In the genomic region with DNA sequence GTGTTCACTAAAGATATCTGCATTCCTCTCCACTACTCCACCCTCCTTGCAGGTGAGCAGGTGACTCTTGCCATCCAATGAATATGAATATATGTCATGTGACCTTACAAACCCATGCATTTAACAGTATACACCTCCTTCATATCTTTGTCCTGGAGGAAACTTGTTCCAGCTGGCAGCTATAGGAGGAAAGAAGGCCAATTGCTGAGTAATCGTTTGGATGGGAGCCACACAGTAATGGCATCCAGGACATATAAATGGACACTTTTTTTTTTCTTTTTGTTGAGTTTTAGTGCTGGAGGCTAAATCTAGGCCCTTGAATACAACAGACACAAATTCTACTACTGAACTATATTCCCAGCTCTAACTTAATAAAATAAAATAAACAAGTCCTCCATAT, we compare ENCODE assay signal across 23 mouse cellular contexts.
A peak's percentile ranks its signal among the peaks of the same experiment; 100 is the strongest.
DNase-seq lines count a peak whose midpoint lies in the region; ATAC-seq and TF ChIP-seq lines count a peak whose summit lies in the region.
"Had no signal": no experiment of that assay in that cellular context is flagged by ENCODE, and none has a peak within 500 bp of the region (broad histone marks: within the 10 kb centered on the region; RNA-seq: fewer than 3 reads in every experiment).

No protein-coding gene starts in this region.

- no peaks in the 10 kb centered on the region for H3K36me3 ChIP-seq in liver, postnatal 0 days (replicated peaks; ENCODE audit: insufficient read depth, low read length)
- H3K36me3 ChIP-seq: embryonic facial prominence, embryonic 13.5 days; embryonic facial prominence, embryonic 15.5 days; forebrain, embryonic 10.5 days; forebrain, embryonic 12.5 days had no signal

- H3K9me3 ChIP-seq in liver, postnatal 0 days (ENCODE audit: low read length) = no peaks in the 10 kb centered on the region
- H3K9me3 ChIP-seq: embryonic facial prominence, embryonic 13.5 days; embryonic facial prominence, embryonic 15.5 days; forebrain, embryonic 10.5 days; forebrain, embryonic 12.5 days had no signal

- no peak for TF ChIP-seq CTCF in brain, embryonic 14.5 days (IDR thresholded peaks at IDR 0.05; ENCODE audit: borderline replicate concordance, extremely low read depth, insufficient read depth, insufficient read length)
- TF ChIP-seq CTCF in liver, postnatal 0 days (IDR thresholded peaks at IDR 0.05; ENCODE audit: low read depth) = no peak

- WGBS in large intestine, adult 2 months = 32% methylated on average over 1 of the region's 1 CpGs
- 74% methylated on average over 1 of the region's 1 CpGs for WGBS in liver, postnatal 0 days (ENCODE audit: insufficient replicate concordance)

- no peak for ATAC-seq in liver, postnatal 0 days
- ATAC-seq: forebrain, embryonic 14.5 days; forebrain, embryonic 16.5 days had no signal

- TF ChIP-seq EP300 in liver, postnatal 0 days (IDR thresholded peaks at IDR 0.05; ENCODE audit: low read depth) = no peak

- no peak overlapping the region for H3K4me3 ChIP-seq in liver, postnatal 0 days (ENCODE audit: low read depth, low read length)
- H3K4me3 ChIP-seq: embryonic facial prominence, embryonic 13.5 days; embryonic facial prominence, embryonic 15.5 days; erythroblast, embryonic 14.5 days; forebrain, embryonic 10.5 days; forebrain, embryonic 12.5 days had no signal

- H3K4me1 ChIP-seq in liver, postnatal 0 days (ENCODE audit: insufficient read depth) = no peaks in the 10 kb centered on the region
- H3K4me1 ChIP-seq: embryonic facial prominence, embryonic 13.5 days; embryonic facial prominence, embryonic 15.5 days; forebrain, embryonic 10.5 days; forebrain, embryonic 12.5 days had no signal

- peak; percentile 17 for DNase-seq in adrenal gland, postnatal 10 days
- no peak for DNase-seq in adrenal gland, postnatal 4 days (ENCODE audit: low spot score in 2 of 2)
- DNase-seq in NIH3T3 (ENCODE audit: low read depth) = peak; percentile 73
- peak; percentile 28 for DNase-seq in brain, embryonic 14.5 days (ENCODE audit: low read depth)
- peak; percentile 57 for DNase-seq in large intestine, adult 2 months (ENCODE audit: low read depth, low spot score)
- no peak for DNase-seq in heart, adult 18-20 months
- DNase-seq in liver, postnatal 0 days = no peak
- DNase-seq in lung, postnatal 10 days = no peak
- DNase-seq: adrenal gland, adult 8-10 months; adrenal gland, postnatal 25 days; cerebellum, adult 11 months; cerebellum, adult 18-20 months; cerebellum, adult 8-10 months; cerebellum, adult 9-11 months; cerebellum, postnatal 36 days; embryo, embryonic 11 days had no signal

- H3K27me3 ChIP-seq in liver, postnatal 0 days (ENCODE audit: insufficient read depth, low read length) = no peaks in the 10 kb centered on the region
- H3K27me3 ChIP-seq: embryonic facial prominence, embryonic 13.5 days; embryonic facial prominence, embryonic 15.5 days; forebrain, embryonic 12.5 days had no signal

- no peak for TF ChIP-seq POLR2A in brain, embryonic 14.5 days (IDR thresholded peaks at IDR 0.05; ENCODE audit: borderline replicate concordance, extremely low read depth, insufficient read depth, insufficient read length, poor library complexity, severe bottlenecking)

- no peak overlapping the region for H3K27ac ChIP-seq in liver, postnatal 0 days (ENCODE audit: low read depth)
- H3K27ac ChIP-seq: embryonic facial prominence, embryonic 13.5 days; embryonic facial prominence, embryonic 15.5 days; forebrain, embryonic 10.5 days; forebrain, embryonic 12.5 days had no signal

- H3K9ac ChIP-seq in liver, postnatal 0 days (replicated peaks) = no peak overlapping the region
- H3K9ac ChIP-seq: embryonic facial prominence, embryonic 13.5 days; embryonic facial prominence, embryonic 15.5 days; forebrain, embryonic 12.5 days had no signal

- no peak overlapping the region for H3K4me2 ChIP-seq in liver, postnatal 0 days (ENCODE audit: low read depth, low read length)
- H3K4me2 ChIP-seq: embryonic facial prominence, embryonic 13.5 days; embryonic facial prominence, embryonic 15.5 days; forebrain, embryonic 12.5 days had no signal

Comparison
In these comparisons a context has a peak if more than half of its experiments do, and no peak if none do; other contexts are left out.
1. DNase-seq: peak in adrenal gland, postnatal 10 days (single experiment), NIH3T3 (single experiment), brain, embryonic 14.5 days (single experiment) and large intestine, adult 2 months (single experiment); none in adrenal gland, postnatal 4 days (0 of 2), heart, adult 18-20 months (0 of 2), liver, postnatal 0 days (single experiment) and lung, postnatal 10 days (single experiment).